Mouse (Mus musculus): ENCODE data around the gene Ppp6r3. TPM values are rescaled to one million over a fixed set of nuclear protein-coding genes. Genes with fewer than 3 reads are reported as not detected.

Gene Ppp6r3
- 10 to 100 TPM; 64.9 to 67.1 TPM for polyA plus RNA-seq (2017; shearing (Covaris generic))

DNA sequence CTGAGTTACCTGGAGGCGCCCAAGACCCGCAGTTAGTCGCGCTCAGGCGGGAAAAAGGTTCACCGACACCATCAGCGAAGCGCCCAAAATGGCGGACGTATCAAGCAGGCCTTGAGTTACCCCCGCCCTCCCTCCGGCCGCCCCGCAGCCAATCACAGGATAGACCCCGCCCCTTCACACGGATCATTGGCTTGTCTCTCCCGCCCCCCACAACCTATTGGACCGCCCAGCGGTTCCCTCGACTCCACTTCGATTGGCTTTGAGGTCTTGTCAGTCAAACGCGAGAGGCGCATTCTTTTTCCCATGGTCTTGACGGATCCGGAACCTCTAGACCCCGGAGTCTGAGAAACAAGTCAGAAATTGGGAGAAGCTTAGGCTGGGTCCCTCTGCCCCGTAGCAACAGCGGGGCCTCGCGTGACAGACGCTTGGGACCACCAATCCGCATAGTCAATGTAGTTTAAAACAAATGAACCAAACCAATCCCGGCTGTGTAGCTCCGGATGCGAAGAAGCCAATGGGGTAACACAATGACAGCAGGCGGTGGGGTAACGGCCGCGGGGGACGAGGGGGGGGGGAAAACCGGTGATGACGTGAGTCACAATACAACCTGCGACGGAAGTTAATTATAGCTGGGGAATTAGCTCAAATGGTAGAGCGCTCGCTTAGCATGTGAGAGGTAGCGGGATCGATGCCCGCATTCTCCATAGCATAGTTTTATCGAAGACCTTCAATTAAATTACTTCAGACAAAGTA is at the start of gene Ppp6r3:
Gene Ppp6r3 (minus strand): TSS at position 118 of the 753 bp plus-strand sequence.

DNA sequence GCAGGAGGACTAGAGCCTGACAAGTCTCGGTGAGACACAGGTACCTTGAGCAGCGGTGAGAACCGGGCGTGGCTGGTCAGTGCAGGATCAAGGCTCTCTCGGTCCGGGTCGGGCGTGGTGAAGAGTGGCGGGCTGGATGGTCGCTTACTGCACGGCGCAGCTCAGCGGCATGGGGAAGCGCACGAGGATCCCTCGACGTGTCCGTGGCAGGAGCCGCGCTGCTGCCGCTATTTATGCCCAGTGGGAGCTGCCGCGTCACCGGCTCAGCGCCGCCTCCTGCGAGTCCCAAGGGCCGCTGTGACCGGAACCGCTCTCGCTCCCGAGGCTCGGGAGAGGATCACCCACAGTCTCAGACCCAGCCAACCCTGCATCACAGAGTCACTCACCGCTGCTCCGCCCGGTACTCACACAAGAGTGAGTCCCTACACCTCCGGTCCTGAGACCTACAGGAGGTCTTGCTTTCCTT is 161.2 kb downstream of the Ppp6r3 start, which contains the start of gene Gal:
Gene Gal (minus strand): TSS at position 277 of the 466 bp plus-strand sequence.

Other genes with a start within 250 kb of the Ppp6r3 start
- gene Tesmin, start 186.9 kb downstream of the Ppp6r3 start, polyA plus RNA-seq (2017; shearing (Covaris generic)): 1 to 10 TPM in 1 of 2 experiments, under 1 TPM in 1; 0.22 to 1.7 TPM
- gene Gal, start 161.2 kb downstream of the Ppp6r3 start, polyA plus RNA-seq (2017; shearing (Covaris generic)): under 1 TPM in 1 of 2 experiments, not detected in 1; 0.20 TPM
- under 1 TPM; 0.08 to 0.66 TPM for gene Lrp5, start 110.8 kb upstream of the Ppp6r3 start, polyA plus RNA-seq (2017; shearing (Covaris generic))
- gene 1810055G02Rik, start 132.5 kb upstream of the Ppp6r3 start, polyA plus RNA-seq (2017; shearing (Covaris generic)): 1 to 10 TPM; 5.7 to 6.7 TPM
- gene Kmt5b, start 191.7 kb upstream of the Ppp6r3 start, polyA plus RNA-seq (2017; shearing (Covaris generic)): 10 to 100 TPM; 84.1 to 84.2 TPM

All from inflammation-experienced regulatory T-cells (primary cell).